Mouse (Mus musculus): ENCODE measurements around the gene Catsperg2. TPM values are rescaled to one million over a fixed set of nuclear protein-coding genes. Genes with fewer than 3 reads are reported as not detected.
"Not testable (repeated sequence)": the region's sequence is repeated elsewhere in the genome, so short reads cannot be mapped to it uniquely, and the experiment has no call there.

Catsperg2 gene
- total RNA-seq (2021), result under 1 TPM in 1 of 2 experiments, not detected in 1; 0.23 TPM
- long read RNA-seq, experiment 1, result 0 reads
- long read RNA-seq, experiment 2, result 0 reads

DNA sequence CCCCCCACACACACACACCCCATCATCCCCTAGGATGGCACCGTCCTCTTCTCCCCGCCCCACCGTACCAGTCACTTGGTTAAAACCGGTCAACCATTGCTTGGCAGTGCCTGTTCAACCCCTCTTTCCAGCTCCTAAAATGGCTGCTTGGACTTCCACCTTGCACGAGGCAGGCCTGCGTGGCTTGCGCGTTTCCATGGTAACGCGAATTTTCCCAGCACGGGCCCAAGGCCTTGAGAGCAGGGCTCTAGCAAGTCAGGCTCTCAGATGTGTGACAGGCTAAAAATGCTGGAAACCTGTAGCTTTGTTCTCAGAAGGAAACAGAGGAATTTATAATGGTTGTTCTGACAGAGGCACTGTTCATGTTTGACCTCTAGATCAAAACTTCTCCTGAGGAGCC, at the start of gene Catsperg2:
Catsperg2 (minus strand) TSS at position 173 of the 400 bp plus-strand sequence.
- intact Hi-C loops (cut with DNase I); H3K27ac ChIP-seq; DNase-seq (ENCODE audit: extremely low spot score in 1 of 2, low spot score in 2 of 2); H3K4me3 ChIP-seq: not testable (repeated sequence)

DNA sequence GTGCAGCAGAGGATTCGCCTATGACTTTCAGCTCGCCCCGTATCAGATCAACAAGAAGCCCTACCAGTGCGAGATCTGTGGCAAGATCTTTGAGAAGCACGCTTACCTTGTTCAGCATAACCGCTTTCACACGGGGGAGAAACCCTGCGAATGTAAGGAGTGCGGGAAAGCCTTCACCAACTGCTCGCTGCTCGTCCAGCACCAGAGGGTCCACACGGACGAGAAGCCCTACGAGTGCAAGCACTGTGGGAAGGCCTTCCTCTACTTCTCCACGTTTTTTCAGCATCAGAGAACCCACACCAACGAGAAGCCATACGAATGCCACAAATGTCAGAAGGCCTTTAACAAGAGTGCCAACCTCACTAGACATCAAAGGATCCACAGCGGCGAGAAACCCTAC, 49.7 kb upstream of the Catsperg2 start:
- intact Hi-C loops (cut with DNase I), result no loop called here
- no peak for DNase-seq (ENCODE audit: extremely low spot score in 1 of 2, low spot score in 2 of 2)
- Histone ChIP-seq H3K4me3 (no peak overlapping the region), H3K27ac (no peak overlapping the region)
- no peak for TF ChIP-seq CTCF (IDR thresholded peaks at IDR 0.05)

DNA sequence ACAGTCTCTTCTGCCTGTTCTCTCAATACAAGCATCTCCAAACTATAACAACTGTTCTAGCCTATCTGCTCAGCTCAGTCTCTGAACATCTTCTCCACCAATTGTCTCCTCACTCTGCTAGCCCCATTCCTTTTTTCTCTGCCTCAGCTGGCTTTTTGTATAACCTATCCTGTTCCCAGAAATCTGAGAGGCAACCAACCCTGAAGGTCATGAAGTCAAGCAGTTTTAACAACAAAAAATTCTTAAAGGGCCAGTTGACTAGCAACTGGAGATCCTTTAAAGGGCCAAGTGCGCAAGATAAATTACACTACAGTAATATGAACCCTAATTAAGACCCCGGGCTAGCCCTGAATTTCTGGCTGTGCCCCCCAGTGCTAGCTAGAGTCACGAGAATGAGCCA, 47.5 kb upstream of the Catsperg2 start:
- no peak for DNase-seq (ENCODE audit: extremely low spot score in 1 of 2, low spot score in 2 of 2)
- intact Hi-C loops (cut with DNase I), result no loop called here
- no peak for TF ChIP-seq CTCF (IDR thresholded peaks at IDR 0.05)
- Histone ChIP-seq H3K4me3 (no peak overlapping the region), H3K27ac (no peak overlapping the region)

DNA sequence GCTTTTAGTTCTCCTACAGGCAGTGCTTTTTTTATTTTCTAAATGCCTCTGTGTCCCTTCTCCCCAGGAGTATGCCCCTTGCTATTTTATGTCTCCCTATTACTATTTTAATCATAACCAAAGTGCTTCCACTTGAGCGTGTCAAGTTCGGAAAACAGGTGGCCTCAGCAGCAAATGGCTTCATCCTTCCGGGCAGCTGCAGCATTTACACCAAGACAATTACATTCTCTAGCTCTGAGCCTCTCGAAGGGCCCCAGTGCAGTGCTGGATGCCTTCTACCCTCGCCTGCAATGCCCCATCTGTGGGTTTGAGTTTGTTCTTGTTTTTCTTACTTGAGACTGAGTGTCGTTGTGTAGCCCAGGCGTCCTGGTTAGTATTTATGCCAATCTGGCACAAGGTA, 46.7 kb upstream of the Catsperg2 start:
- no peak for TF ChIP-seq CTCF (IDR thresholded peaks at IDR 0.05)
- intact Hi-C loops (cut with DNase I), result no loop called here
- Histone ChIP-seq H3K4me3 (no peak overlapping the region), H3K27ac (no peak overlapping the region)
- DNase-seq (ENCODE audit: extremely low spot score in 1 of 2, low spot score in 2 of 2), result no peak

DNA sequence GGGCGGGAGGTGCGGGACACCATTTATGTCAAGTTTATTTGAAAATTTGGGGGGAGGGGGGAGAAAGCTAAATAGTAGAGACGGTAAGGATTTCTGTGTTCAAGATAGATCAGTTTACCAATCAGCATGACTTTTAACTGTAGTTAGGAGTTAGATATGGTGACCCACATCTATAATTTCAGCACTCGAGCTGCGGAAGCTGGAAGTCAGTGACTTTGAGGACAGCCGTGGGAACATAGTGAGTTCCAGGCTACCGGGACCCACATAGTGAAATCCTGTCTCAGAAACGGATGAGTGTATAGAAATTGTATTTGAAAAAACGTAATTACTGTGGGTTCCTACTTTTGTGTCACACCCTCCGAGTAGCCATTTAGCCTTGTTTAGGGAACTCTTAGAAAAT, 42.1 kb upstream of the Catsperg2 start:
- intact Hi-C loops (cut with DNase I), result loop anchor here (1.0 to 5.0 kb wide), 3 partner anchors 47 to 138 kb away; partner anchors contain the start of genes Zfp27, Zfp383, Zfp790 and Zfp940
- Histone ChIP-seq H3K27ac (peak overlapping the region; percentile 88), H3K4me3 (peak overlapping the region; percentile 90)
- no peak for TF ChIP-seq CTCF (IDR thresholded peaks at IDR 0.05)
- DNase-seq (ENCODE audit: extremely low spot score in 1 of 2, low spot score in 2 of 2), result no peak

DNA sequence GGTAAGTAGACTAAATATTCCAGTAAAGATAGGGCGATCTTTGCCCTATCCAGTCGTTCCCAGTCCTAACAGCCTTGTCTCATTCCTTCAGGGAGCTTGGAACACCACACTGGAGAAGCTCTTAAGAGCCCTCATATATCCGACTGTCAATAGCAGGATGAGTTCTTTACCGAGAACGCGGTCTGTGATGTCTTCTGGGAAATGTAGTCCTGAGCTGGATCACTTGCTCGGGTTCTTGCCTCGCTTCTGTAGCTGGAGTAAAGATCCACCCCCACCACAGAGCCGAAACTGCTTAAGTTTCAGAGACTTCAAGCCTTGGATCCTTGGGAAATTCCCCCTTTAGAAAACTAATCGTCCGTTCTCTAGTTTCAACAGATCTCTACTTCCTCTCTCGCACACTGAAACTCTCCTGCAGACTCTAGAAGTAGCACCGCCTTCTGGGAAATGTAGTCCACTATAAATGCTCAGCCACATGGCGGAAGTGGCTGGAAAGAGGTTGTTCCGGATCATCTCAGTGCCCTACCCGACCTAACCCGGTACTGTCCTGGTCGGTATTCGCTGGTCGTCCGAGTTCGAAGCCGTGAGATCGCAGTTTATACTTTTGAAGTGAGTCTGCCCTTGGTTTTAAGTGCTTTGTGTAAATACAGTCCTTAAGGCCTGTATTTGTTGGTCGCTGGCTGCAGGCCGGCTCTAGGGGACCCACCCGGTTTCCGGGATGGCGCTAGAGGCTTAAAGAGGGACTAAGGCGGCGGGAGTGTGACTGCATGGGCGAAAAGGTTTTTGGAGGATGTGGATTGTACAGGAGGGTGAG, 41.5 kb upstream of the Catsperg2 start, which contains the start of gene Zfp84:
Zfp84 (plus strand) TSS at position 463 of the 811 bp plus-strand sequence.
- H3K4me3 ChIP-seq, result peak within 1 kb of the TSS; percentile 90
- intact Hi-C loops (cut with DNase I), result loop anchor here (1.0 to 5.0 kb wide), 3 partner anchors 48 to 139 kb away; partner anchors contain the start of genes Zfp27, Zfp383, Zfp790 and Zfp940
- no peak for TF ChIP-seq CTCF (IDR thresholded peaks at IDR 0.05)
- H3K27ac ChIP-seq, result peak within 1 kb of the TSS; percentile 88
- peak; percentile 78 to 87 for DNase-seq (ENCODE audit: extremely low spot score in 1 of 2, low spot score in 2 of 2)

DNA sequence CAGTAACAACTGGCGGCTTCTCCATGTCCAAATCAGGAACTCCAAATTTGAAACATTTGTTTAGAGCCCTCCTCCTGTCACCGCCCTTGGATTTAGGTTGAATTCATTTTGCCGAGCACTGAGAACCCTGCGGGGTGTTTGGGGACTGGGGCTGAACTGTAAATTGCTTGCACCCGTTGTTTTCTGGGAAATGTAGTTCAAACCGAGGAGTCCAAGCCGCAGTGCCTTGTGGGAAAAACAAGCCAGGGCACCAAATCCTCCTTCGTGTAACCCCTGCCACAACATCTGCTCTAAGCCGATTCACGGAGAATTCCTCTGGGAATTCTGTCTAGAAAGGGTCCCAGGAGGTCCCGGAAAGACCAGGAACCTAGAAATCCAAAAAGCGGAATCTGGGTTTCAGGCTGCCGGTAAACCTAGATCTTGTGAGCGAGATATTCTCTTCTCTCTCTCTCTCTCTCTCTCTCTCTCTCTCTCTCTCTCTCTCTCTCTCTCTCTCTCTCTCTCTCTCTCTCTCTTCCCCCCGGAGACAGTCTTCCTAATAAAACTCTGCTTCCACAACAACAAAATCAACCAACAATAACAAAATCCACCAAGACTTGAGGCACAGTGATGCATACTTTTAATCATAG, 40.3 kb upstream of the Catsperg2 start:
- peak; percentile 82 to 85 for DNase-seq (ENCODE audit: extremely low spot score in 1 of 2, low spot score in 2 of 2)
- peak overlapping the region; percentile 94 for H3K27ac ChIP-seq
- no peak; the same call in 1 of the 2 replicates for TF ChIP-seq CTCF (IDR thresholded peaks at IDR 0.05)
- peak overlapping the region; percentile 90 for H3K4me3 ChIP-seq
- intact Hi-C loops (cut with DNase I), result loop anchor here (5.0 kb wide), 2 partner anchors 85 to 140 kb away; partner anchors contain the start of genes Zfp27, Zfp383 and Zfp940

DNA sequence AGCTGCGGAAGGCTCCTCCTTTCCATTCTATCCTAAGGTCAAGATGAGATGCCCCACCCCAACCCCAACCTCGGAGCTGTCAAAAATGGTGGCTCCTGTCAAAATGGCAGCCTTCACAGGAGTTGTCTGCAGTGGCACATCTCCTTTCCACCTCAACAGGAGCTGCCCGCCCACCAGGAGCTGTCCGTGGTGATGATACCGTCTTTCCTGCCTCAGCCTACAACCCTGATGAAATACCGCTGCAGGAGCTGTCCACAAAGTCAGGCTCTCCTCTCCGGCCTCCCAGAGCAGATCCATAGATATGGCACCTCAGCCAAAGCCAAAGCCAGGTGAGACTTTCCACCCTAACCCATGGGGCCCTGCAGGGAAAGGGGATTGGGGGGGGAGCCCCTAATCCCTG, 37.9 kb upstream of the Catsperg2 start:
- intact Hi-C loops (cut with DNase I), result loop anchor here (5.0 kb wide), 2 partner anchors 88 to 143 kb away; partner anchors contain the start of genes Zfp27, Zfp383 and Zfp940
- TF ChIP-seq CTCF (IDR thresholded peaks at IDR 0.05), result no peak
- no peak for DNase-seq (ENCODE audit: extremely low spot score in 1 of 2, low spot score in 2 of 2)
- H3K4me3 ChIP-seq, result no peak overlapping the region
- H3K27ac ChIP-seq, result no peak overlapping the region

DNA sequence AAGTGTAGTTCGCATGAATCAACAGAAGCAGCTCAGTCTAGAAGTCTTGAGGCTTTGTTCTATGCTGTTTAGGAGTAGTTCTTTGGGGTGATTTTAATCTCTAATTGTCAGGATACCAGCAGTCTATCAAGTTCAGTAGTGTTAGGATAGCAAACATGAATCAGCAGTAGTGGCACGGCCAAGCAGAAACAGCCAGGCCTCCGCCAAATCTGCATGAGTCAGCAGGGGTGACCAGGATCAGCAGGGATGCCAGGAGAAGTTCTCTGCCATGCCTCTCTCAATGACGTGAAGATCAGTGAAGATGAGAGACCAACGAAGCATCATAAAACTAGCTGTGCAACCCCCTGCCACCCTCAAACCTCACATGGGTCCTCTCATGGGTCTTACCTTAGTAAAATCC, 33.6 kb upstream of the Catsperg2 start:
- TF ChIP-seq CTCF (IDR thresholded peaks at IDR 0.05), result no peak
- H3K27ac ChIP-seq, result no peak overlapping the region
- H3K4me3 ChIP-seq, result no peak overlapping the region
- intact Hi-C loops (cut with DNase I), result no loop called here
- no peak for DNase-seq (ENCODE audit: extremely low spot score in 1 of 2, low spot score in 2 of 2)

DNA sequence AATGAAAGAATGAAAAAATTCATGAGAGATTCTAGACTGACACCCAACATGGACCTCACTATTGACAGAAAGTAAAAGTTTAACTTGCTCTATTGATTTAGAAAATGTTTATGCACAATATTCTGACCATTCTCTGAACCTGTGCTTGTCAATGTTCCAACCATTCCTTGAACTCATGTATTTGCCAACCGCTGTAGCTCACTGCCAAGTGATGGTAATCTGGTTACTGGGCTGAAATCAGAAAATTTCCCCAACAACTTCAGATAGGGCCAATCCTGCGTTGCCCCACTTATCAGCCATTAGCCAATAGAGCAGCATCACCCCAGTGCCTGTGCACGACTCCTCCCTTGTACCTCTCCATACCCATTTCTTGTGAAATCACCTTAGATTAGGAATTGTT, 15.4 kb upstream of the Catsperg2 start:
- no peak for DNase-seq (ENCODE audit: extremely low spot score in 1 of 2, low spot score in 2 of 2)
- H3K4me3 ChIP-seq, result no peak overlapping the region
- H3K27ac ChIP-seq, result no peak overlapping the region
- TF ChIP-seq CTCF (IDR thresholded peaks at IDR 0.05), result no peak
- intact Hi-C loops (cut with DNase I), result no loop called here

DNA sequence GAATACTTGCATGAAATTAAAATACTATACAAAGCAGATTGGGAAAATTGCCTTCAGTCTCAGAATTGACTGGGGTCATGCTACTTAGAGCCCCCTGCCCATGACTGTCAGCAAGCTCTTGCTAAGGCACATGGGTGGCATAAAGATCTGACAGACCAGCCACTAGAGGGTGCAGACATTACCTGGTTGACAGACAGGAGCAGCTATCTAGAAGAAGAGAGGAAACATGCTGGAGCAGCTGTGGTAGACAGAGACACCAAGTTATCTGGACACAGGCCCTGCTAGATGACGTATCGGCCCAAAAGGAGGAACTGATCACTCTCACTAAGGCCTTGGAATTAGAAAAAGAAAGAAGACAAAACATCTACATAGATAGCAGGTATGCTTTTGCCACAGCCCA, 1.2 kb upstream of the Catsperg2 start:
- no peak overlapping the region for H3K27ac ChIP-seq
- intact Hi-C loops (cut with DNase I), result no loop called here
- H3K4me3 ChIP-seq, result no peak overlapping the region
- DNase-seq (ENCODE audit: extremely low spot score in 1 of 2, low spot score in 2 of 2), result no peak
- no peak; the same call in none of the 2 replicates for TF ChIP-seq CTCF (IDR thresholded peaks at IDR 0.05)

DNA sequence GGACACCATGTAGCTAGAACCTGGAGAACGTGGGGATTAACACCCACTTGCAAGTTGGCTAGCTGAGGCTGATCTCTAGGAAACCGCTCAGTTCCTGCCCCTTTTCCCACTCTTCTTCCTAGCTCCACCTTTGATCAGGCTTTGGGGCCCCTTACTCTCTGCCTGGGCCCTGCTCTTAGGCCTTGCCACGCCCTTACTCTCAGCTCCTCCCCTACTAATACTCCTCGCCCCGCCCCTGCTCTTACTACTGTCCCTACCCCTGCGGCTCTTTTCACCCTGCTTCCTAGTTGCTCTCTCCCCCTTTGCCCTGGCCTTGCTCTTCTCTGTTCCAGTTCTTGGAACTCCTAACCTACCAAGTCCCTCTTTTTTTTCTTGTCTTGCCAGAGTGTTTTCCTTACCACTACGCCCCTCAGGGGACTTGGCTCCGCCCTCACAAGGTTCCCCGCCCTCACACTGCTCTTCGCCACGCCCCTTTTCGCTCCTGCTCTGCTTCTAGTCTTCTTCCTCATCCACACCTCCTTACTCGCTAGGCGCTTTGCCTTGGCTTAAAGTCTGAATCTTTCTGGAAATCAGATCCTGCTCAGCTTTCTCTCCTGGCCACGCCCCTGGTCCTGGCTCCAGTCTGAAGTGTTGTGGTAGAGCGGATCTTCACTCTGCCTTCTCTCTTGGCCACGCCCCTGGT, 1.2 kb downstream of the Catsperg2 start:
- DNase-seq (ENCODE audit: extremely low spot score in 1 of 2, low spot score in 2 of 2); H3K4me3 ChIP-seq; intact Hi-C loops (cut with DNase I); H3K27ac ChIP-seq: not testable (repeated sequence)

DNA sequence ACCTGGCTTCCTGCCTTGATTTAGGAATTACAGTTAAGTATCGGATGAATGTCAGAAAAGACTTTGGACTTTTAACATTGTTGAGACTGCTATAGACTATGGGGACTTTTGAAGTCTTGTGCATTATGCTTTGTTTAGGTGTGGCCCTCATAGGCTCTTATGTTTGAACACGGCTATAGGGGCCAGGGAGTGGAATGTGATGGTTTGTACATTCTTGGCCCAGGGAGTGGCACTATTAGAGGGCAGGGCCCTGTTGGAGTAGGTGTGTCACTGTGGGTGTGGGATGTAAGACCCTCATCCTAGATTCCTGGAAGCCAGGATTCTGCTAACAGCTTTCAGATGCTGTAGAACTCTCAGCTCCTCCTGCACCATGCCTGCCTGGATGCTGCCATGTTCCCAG, 17.9 kb downstream of the Catsperg2 start:
- DNase-seq (ENCODE audit: extremely low spot score in 1 of 2, low spot score in 2 of 2); H3K27ac ChIP-seq; intact Hi-C loops (cut with DNase I); H3K4me3 ChIP-seq: not testable (repeated sequence)

DNA sequence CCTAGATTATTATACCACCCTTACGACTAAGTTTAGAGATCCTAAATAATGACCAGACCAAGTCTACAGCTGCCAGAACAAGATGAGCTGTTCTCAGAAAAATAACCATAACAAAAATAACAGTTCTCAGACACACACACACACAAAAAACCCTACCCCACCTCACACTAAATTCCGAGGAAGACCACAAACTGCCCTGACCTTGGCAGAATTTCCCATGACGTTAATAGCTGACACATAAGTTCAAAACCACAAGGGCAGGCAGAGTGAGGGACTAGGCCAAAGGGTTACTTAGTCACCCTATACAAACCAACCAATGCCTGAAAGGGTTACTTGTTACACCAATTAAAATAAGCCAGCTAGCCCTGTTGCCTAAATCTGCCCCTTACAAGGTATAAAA, 31.6 kb downstream of the Catsperg2 start:
- H3K27ac ChIP-seq; intact Hi-C loops (cut with DNase I); DNase-seq (ENCODE audit: extremely low spot score in 1 of 2, low spot score in 2 of 2); H3K4me3 ChIP-seq: not testable (repeated sequence)
